Mouse (Mus musculus) CH12.LX (cell line): ENCODE results near the gene Cic. TPM values are rescaled to one million over a fixed set of nuclear protein-coding genes. Genes with fewer than 3 reads are reported as not detected.

Experiments used
- DNase-seq: peaks from one replicate; pipeline ENCODE4 v3.0.0-alpha.2; 2013; ENCODE audit errors: extremely low read depth
- H3K27ac ChIP-seq: 2 replicates; pipeline ENCODE4 v1.5.1; 2012; ENCODE audit warnings: low read depth, mild to moderate bottlenecking, control low read depth, moderate library complexity; ENCODE audit not compliant: insufficient read depth
- H3K27me3 ChIP-seq: replicated peaks from 2 replicates; pipeline ENCODE3; 2012; ENCODE audit warnings: inconsistent platforms
- H3K36me3 ChIP-seq, 2 experiments: replicated peaks in 1 of 2; 2 replicates each; pipeline versions ENCODE3 to v1.6.1; 2012; ENCODE audit warnings: inconsistent platforms in 1 of 2, low read length in 1 of 2, mild to moderate bottlenecking in 1 of 2, mixed read lengths in 1 of 2, moderate library complexity in 1 of 2; ENCODE audit not compliant: control insufficient read depth in 1 of 2, insufficient read depth in 1 of 2
- H3K4me1 ChIP-seq, 2 experiments: 2 replicates each; pipeline ENCODE4 v1.6.1; 2012; ENCODE audit warnings: inconsistent platforms in 1 of 2, moderate library complexity in 1 of 2; ENCODE audit not compliant: insufficient read depth in 2 of 2, control insufficient read depth in 1 of 2
- H3K4me2 ChIP-seq: 2 replicates; pipeline ENCODE4 v1.6.1; 2012; ENCODE audit warnings: low read depth, mild to moderate bottlenecking, control low read depth; ENCODE audit not compliant: poor library complexity, insufficient read depth, severe bottlenecking
- H3K4me3 ChIP-seq, 3 experiments: fragments of 150-350 bp in 1 of 3; sonication (generic) in 1 of 3; replicated peaks in 1 of 3; 2 replicates each; pipeline versions ENCODE3 to v1.5.1; 2011 to 2012; ENCODE audit warnings: low read depth in 2 of 3, low read length in 2 of 3, mild to moderate bottlenecking in 2 of 3, moderate library complexity in 2 of 3, control low read depth in 1 of 3, improper control_type of control experiment in 1 of 3, inconsistent platforms in 1 of 3, mixed read lengths in 1 of 3; ENCODE audit not compliant: poor library complexity in 1 of 3
- H3K79me2 ChIP-seq: replicated peaks from 2 replicates; pipeline ENCODE4 v1.6.1; 2012; ENCODE audit warnings: mild to moderate bottlenecking, moderate library complexity; ENCODE audit not compliant: control insufficient read depth, poor library complexity, insufficient read depth, severe bottlenecking; ENCODE audit errors: extremely low read depth
- H3K9ac ChIP-seq: 2 replicates; pipeline ENCODE4 v1.6.1; 2012; ENCODE audit warnings: low read depth, mild to moderate bottlenecking, control low read depth, moderate library complexity; ENCODE audit not compliant: insufficient read depth
- H3K9me3 ChIP-seq: replicated peaks from 2 replicates; pipeline ENCODE3; 2012; ENCODE audit warnings: low read length, inconsistent platforms, mixed read lengths
- CTCF ChIP-seq, 2 experiments: IDR thresholded peaks in 1 of 2; conservative IDR thresholded peaks in 1 of 2; 2 replicates each; pipeline ENCODE4 v1.5.1; 2011 to 2012; ENCODE audit warnings: low read depth in 2 of 2, low read length in 2 of 2, improper control_type of control experiment in 1 of 2, inconsistent platforms in 1 of 2, mild to moderate bottlenecking in 1 of 2, moderate library complexity in 1 of 2
- EP300 ChIP-seq: IDR thresholded peaks from 2 replicates; pipeline ENCODE4 v1.6.1; 2011; ENCODE audit warnings: low read length, improper control_type of control experiment
- IRF4 ChIP-seq: IDR thresholded peaks from 2 replicates; pipeline ENCODE4 v1.6.1; 2014; ENCODE audit warnings: low read depth, mild to moderate bottlenecking, inconsistent platforms, low read length, improper control_type of control experiment
- KAT2A ChIP-seq: IDR thresholded peaks from 2 replicates; pipeline ENCODE4 v1.6.1; 2012; ENCODE audit warnings: low read length, improper control_type of control experiment, inconsistent platforms; ENCODE audit not compliant: insufficient replicate concordance
- MAX ChIP-seq: IDR thresholded peaks from 2 replicates; pipeline ENCODE4 v1.6.1; 2011; ENCODE audit warnings: low read length, improper control_type of control experiment
- NELFE ChIP-seq: IDR thresholded peaks from 2 replicates; pipeline ENCODE4 v1.6.1; 2011; ENCODE audit warnings: low read depth, low read length, improper control_type of control experiment
- PAX5 ChIP-seq: IDR thresholded peaks from 2 replicates; pipeline ENCODE4 v1.6.1; 2012; ENCODE audit warnings: low read length, inconsistent platforms, mixed read lengths
- POLR2A ChIP-seq: IDR thresholded peaks from 2 replicates; pipeline ENCODE4 v1.6.1; 2011; ENCODE audit warnings: low read depth, mild to moderate bottlenecking, improper control_type of control experiment, low read length
- RAD21 ChIP-seq: IDR thresholded peaks from 2 replicates; pipeline ENCODE4 v1.6.1; 2011; ENCODE audit warnings: low read depth, mild to moderate bottlenecking, low read length, improper control_type of control experiment, moderate library complexity
- RCOR1 ChIP-seq: conservative IDR thresholded peaks from 2 replicates; pipeline ENCODE4 v1.6.1; 2012; ENCODE audit warnings: low read depth, mild to moderate bottlenecking, inconsistent platforms, low read length, improper control_type of control experiment
- SMC3 ChIP-seq: IDR thresholded peaks from 2 replicates; pipeline ENCODE4 v1.6.1; 2011; ENCODE audit warnings: low read depth, low read length, improper control_type of control experiment
- TBP ChIP-seq: conservative IDR thresholded peaks from 2 replicates; pipeline ENCODE4 v1.6.1; 2011; ENCODE audit warnings: low read depth, low read length, improper control_type of control experiment
- USF2 ChIP-seq: conservative IDR thresholded peaks from 2 replicates; pipeline ENCODE4 v1.6.1; 2011; ENCODE audit warnings: low read depth, low read length, improper control_type of control experiment
- ZNF384 ChIP-seq: IDR thresholded peaks from 2 replicates; pipeline ENCODE4 v1.6.1; 2012; ENCODE audit warnings: low read depth, low read length, improper control_type of control experiment, inconsistent platforms
- dilution Hi-C: fragments of 300-500 bp; cut with MboI; formaldehyde crosslinking; loops from 2 replicates; pipeline ENCODE4 v1.14.3; 2020; ENCODE audit warnings: low sequenced_read_pairs; ENCODE audit not compliant: extremely low pct_unique_long_range_greater_than_20kb, extremely low pct_ligation_motif_present
- in situ Hi-C: fragments of 300-500 bp; cut with MboI; formaldehyde crosslinking; loops from 3 replicates; pipeline ENCODE4 v1.14.3; 2019; ENCODE audit warnings: low sequenced_read_pairs, low pct_ligation_motif_present, low pct_unique_long_range_greater_than_20kb, mixed read lengths
- polyA plus RNA-seq: library from polyadenylated mRNA; unstranded; fragments of >175 nt; gene quantifications from 2 replicates; pipeline ENCODE4 v1.2.1, GENCODE M21; 2012; ENCODE audit warnings: low read depth; ENCODE audit not compliant: insufficient read length
- total RNA-seq, 2 experiments: library from RNA; depleted of rRNA; stranded (reverse); fragments of 300-350 nt in 1 of 2; fragments of >200 nt in 1 of 2; gene quantifications; 2 replicates each; pipeline ENCODE4 v1.2.3; 2012 to 2014

Gene Cic
- total and polyA plus RNA-seq, 3 experiments: 2.5 to 34.5 (median 21.7) TPM

DNA sequence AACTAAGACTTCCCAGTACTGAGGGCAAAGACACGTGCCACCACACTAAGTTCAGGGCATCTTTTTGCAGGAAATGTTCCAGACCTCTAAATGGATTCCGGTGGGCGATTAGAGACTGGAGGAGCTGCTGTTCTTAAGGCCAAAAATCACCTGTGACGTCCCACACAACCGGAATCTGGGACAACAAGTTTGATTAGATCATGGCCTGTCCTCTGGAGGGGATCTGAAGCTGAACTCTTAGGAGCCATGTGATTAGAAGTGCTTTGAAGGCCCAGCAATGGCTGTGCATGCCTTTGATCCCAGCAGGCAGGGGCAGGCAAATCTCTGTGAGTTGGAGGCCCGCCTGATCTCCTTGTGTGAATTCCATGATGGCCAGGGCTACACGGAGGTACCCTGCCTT, 26.9 kb upstream of the Cic start:
- H3K36me3 ChIP-seq: peaks cover 12 to 38% of the 10 kb centered on the region in 2 experiments
- H3K4me3 ChIP-seq: no peak overlapping the region
- H3K4me2 ChIP-seq: no peak overlapping the region
- no peak overlapping the region for H3K27ac ChIP-seq
- H3K79me2 ChIP-seq: peaks cover 18% of the 10 kb centered on the region
- peaks cover 3 to 17% of the 10 kb centered on the region in 2 experiments for H3K4me1 ChIP-seq
- no peak overlapping the region for H3K9ac ChIP-seq
- dilution Hi-C loops (no loop called here), in situ Hi-C loops (loop anchor here (5.0 kb wide), 1 partner anchor 37 kb away; no protein-coding TSS in a partner anchor)
- H3K27me3 ChIP-seq: no peaks in the 10 kb centered on the region
- no peak for DNase-seq
- no peaks in the 10 kb centered on the region for H3K9me3 ChIP-seq
- TF ChIP-seq RCOR1: no peak
- no peak for TF ChIP-seq TBP
- no peak for TF ChIP-seq SMC3
- TF ChIP-seq RAD21: no peak
- TF ChIP-seq PAX5: no peak
- no peak for TF ChIP-seq USF2
- TF ChIP-seq IRF4: no peak
- no peak for TF ChIP-seq MAX
- TF ChIP-seq CTCF (conservative IDR thresholded peaks at IDR 0.05 in 1 of 2, IDR thresholded peaks at IDR 0.05 in 1 of 2; ENCODE audit: low read depth in 2 of 2, low read length in 2 of 2): no peak

DNA sequence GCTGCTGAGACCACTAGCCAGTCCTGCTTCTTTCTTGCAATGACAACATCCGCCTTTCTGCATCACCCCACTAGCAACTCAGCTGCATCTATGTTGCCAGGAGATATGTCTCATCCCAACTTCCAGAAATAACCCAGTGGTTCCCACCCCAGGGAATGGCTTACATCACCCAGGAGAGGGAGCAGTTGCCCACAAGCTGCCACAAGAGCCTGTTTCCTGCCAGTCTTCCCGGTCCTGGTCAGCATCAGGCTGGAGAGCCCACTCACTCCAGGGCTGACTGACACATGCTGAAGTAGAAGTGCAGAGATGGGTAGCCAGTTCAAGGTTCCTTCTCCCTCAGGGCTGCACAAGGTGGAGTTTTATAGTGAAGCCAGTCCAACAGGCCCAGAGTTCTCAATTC, 26.4 kb upstream of the Cic start:
- DNase-seq: no peak
- H3K4me2 ChIP-seq: no peak overlapping the region
- H3K27ac ChIP-seq: no peak overlapping the region
- H3K36me3 ChIP-seq: peaks cover 11 to 38% of the 10 kb centered on the region in 2 experiments
- peaks cover 2 to 13% of the 10 kb centered on the region in 2 experiments; a peak in 3 of 4 replicates for H3K4me1 ChIP-seq
- H3K9ac ChIP-seq: no peak overlapping the region
- TF ChIP-seq SMC3 (peak; percentile 13), PAX5 (no peak), CTCF (conservative IDR thresholded peaks at IDR 0.05 in 1 of 2, IDR thresholded peaks at IDR 0.05 in 1 of 2; ENCODE audit: low read depth in 2 of 2, low read length in 2 of 2) (peak in 1 of 2 experiments; percentile 24; a peak in 1 of 4 replicates)
- H3K79me2 ChIP-seq: peaks cover 14% of the 10 kb centered on the region
- dilution Hi-C loops (no loop called here), in situ Hi-C loops (loop anchor here (5.0 kb wide), 1 partner anchor 36 kb away; no protein-coding TSS in a partner anchor)
- no peak overlapping the region for H3K4me3 ChIP-seq
- no peaks in the 10 kb centered on the region for H3K27me3 ChIP-seq
- H3K9me3 ChIP-seq: no peaks in the 10 kb centered on the region

DNA sequence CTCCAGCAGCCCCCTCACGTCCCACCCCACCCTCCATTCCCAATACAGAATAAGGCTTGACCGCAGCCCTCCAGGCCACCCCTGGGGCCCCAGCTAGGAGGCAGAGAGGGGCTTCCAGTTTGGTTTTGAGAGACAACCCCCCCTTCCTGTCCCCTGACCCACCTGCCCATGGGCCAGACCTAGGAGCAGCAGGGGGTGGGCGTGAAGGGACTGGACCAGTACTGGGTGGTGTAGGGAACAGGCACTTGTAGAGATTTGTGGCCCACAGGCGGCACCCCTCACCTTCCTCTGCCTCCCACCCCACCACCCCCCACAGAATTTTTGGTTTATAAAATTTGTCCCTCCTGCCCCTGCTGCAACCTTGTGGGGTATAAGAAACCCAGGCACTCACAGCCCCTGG, 24.1 kb upstream of the Cic start:
- Histone ChIP-seq H3K27me3 (no peaks in the 10 kb centered on the region), H3K27ac (no peak overlapping the region), H3K4me3 (no peak overlapping the region), H3K36me3 (peaks cover 11 to 47% of the 10 kb centered on the region in 2 experiments), H3K4me2 (no peak overlapping the region), H3K9ac (no peak overlapping the region), H3K9me3 (no peaks in the 10 kb centered on the region), H3K4me1 (peaks cover 3 to 23% of the 10 kb centered on the region in 2 experiments; a peak in 3 of 4 replicates), H3K79me2 (peaks cover 5% of the 10 kb centered on the region; the same call in 1 of the 2 replicates)
- DNase-seq: no peak
- in situ Hi-C loops (loop anchor here (5.0 kb wide), 1 partner anchor 34 kb away; no protein-coding TSS in a partner anchor), dilution Hi-C loops (no loop called here)
- no peak for TF ChIP-seq TBP
- no peak for TF ChIP-seq EP300
- no peak for TF ChIP-seq POLR2A
- TF ChIP-seq KAT2A: no peak
- TF ChIP-seq ZNF384: no peak
- TF ChIP-seq NELFE: no peak
